Mouse (Mus musculus) liver, embryonic 11.5 days (tissue): Measurements from ENCODE around the gene Serf2. TPM values are rescaled to one million over a fixed set of nuclear protein-coding genes. Genes with fewer than 3 reads are reported as not detected.
A peak's percentile ranks its signal among the peaks of the same experiment; 100 is the strongest.
"Not testable (repeated sequence)": the region's sequence is repeated elsewhere in the genome, so short reads cannot be mapped to it uniquely, and the experiment has no call there.

Experiments
- ATAC-seq: fragments of 200-750 bp; cut with Nextera tagmentation; replicated peaks from 2 replicates; pipeline ENCODE4 v1.8.0; 2017; ENCODE audit warnings: moderate number of reproducible peaks, mild to moderate bottlenecking, moderate TSS enrichment, moderate library complexity; ENCODE audit not compliant: low FRiP score
- DNase-seq: peaks from one replicate; pipeline ENCODE4 v3.0.0-alpha.2; 2017; ENCODE audit warnings: low spot score
- H3K27ac ChIP-seq: fragments of 300-500 bp; sonication (generic); 2 replicates; pipeline ENCODE4 v1.5.1; 2014; ENCODE audit warnings: mild to moderate bottlenecking, low read depth, low read length, control low read depth
- H3K27me3 ChIP-seq: fragments of 300-500 bp; sonication (generic); replicated peaks from 2 replicates; pipeline ENCODE4 v1.6.1; 2014; ENCODE audit warnings: low read length, mixed read lengths; ENCODE audit not compliant: control insufficient read depth, insufficient read depth
- H3K36me3 ChIP-seq: fragments of 300-500 bp; sonication (generic); 2 replicates; pipeline ENCODE4 v1.6.1; 2014; ENCODE audit warnings: mild to moderate bottlenecking, low read length, moderate library complexity, mixed read lengths; ENCODE audit not compliant: control insufficient read depth, insufficient read depth
- H3K4me1 ChIP-seq: fragments of 300-500 bp; sonication (generic); replicated peaks from 2 replicates; pipeline ENCODE4 v1.6.1; 2014; ENCODE audit warnings: low read length, mixed read lengths; ENCODE audit not compliant: control insufficient read depth, insufficient read depth
- H3K4me2 ChIP-seq: fragments of 300-500 bp; sonication (generic); 2 replicates; pipeline ENCODE4 v1.6.1; 2014; ENCODE audit warnings: mild to moderate bottlenecking, control low read depth, moderate library complexity
- H3K4me3 ChIP-seq: fragments of 300-500 bp; sonication (generic); 2 replicates; pipeline ENCODE4 v1.5.1; 2014; ENCODE audit warnings: low read depth, low read length, control low read depth
- H3K9ac ChIP-seq: fragments of 300-500 bp; sonication (generic); 2 replicates; pipeline ENCODE4 v1.6.1; 2014; ENCODE audit warnings: low read depth, low read length, control low read depth
- H3K9me3 ChIP-seq: fragments of 300-500 bp; sonication (generic); 2 replicates; pipeline ENCODE4 v1.6.1; 2016; ENCODE audit warnings: low read length, inconsistent platforms, mixed read lengths; ENCODE audit not compliant: control insufficient read depth
- WGBS: fragments of 180-500 bp; shearing (Covaris S2); extraction: QIAGEN DNeasy Blood & Tissue Kit; methylation state at CpG from one replicate; pipeline ENCODE4 v1.1.7; 2014; 5-methylcytosine and 5-hydroxymethylcytosine counted together
- polyA plus RNA-seq: library from polyadenylated mRNA; unstranded; fragments of >200 nt; fragmentation: Nextera tagmentation; extraction: Ambion mirVana; gene quantifications from 2 replicates; pipeline ENCODE4 v1.2.1, GENCODE M21; 2014

Gene Serf2
- polyA plus RNA-seq, 1 experiment from 2014 or later, result 481 TPM

- DNase-seq (peak; percentile 71), ATAC-seq (peak; percentile 91)
- H3K4me2 ChIP-seq, result peak within 1 kb of the TSS; percentile 72
- H3K4me1 ChIP-seq, H3K9me3 ChIP-seq, H3K27me3 ChIP-seq, H3K36me3 ChIP-seq: not testable (repeated sequence)
- 4% methylated on average over 39 of the region's 41 CpGs for WGBS
- peak within 1 kb of the TSS; percentile 52 for H3K27ac ChIP-seq
- peak within 1 kb of the TSS; percentile 72 for H3K4me3 ChIP-seq
- peak within 1 kb of the TSS; percentile 71 for H3K9ac ChIP-seq
Measured at GRCm38 (mm10) chr2:121473301-121474179, 24.5 kb downstream of the Serf2 start, which contains the start of gene Mfap1b. Gene Mfap1b, minus strand, starts transcription at chr2:121474067.

DNA sequence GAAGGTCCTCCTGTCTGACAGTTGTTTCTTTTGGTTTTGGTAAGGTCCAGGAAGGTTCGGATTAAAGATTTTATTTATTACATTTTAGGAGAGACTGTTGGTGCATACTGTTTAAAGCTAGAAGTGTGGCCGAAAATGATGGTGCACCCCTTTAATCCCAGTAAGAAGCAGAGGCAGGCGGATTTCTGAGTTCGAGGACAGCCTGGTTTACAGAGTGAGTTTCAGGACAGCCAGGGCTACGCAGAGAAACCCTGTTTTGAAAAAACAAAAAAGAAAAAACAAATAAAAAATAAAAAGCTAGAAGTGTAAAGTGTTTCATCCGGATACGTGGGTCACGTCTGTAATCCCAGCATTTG, 25.2 kb downstream of the Serf2 start:
- H3K4me3 ChIP-seq, result peak overlapping the region; percentile 72
- H3K9me3 ChIP-seq, result no peaks in the 10 kb centered on the region
- DNase-seq (no peak), ATAC-seq (peak; percentile 49)
- H3K36me3 ChIP-seq, result no peaks in the 10 kb centered on the region
- peak overlapping the region; percentile 52 for H3K27ac ChIP-seq
- H3K4me2 ChIP-seq, result peak overlapping the region; percentile 72
- H3K27me3 ChIP-seq, result no peaks in the 10 kb centered on the region
- peak overlapping the region; percentile 71 for H3K9ac ChIP-seq
- no peaks in the 10 kb centered on the region for H3K4me1 ChIP-seq
- 23% methylated on average over 8 of the region's 8 CpGs for WGBS

DNA sequence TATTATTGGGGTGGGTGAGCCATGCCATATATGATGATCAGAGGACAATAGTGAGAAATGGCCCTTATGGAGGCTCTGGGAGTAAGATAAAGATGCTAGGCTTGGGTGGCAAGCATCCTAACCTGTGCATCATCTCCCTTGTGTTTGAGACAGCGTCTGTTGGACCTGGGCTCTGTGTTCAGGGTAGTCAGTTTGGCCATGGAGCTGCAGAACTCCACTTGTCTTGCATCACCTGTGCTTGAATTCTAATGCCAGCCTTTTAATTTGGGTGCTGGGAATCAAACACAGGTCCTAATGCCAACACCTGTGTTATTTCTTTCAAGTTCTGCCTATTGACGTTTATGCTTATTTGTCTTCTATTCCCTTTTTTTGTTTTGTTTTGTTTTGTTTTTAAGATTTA, 26.3 kb downstream of the Serf2 start:
- not testable (repeated sequence) for ATAC-seq
- 96% methylated on average over 2 of the region's 2 CpGs for WGBS

DNA sequence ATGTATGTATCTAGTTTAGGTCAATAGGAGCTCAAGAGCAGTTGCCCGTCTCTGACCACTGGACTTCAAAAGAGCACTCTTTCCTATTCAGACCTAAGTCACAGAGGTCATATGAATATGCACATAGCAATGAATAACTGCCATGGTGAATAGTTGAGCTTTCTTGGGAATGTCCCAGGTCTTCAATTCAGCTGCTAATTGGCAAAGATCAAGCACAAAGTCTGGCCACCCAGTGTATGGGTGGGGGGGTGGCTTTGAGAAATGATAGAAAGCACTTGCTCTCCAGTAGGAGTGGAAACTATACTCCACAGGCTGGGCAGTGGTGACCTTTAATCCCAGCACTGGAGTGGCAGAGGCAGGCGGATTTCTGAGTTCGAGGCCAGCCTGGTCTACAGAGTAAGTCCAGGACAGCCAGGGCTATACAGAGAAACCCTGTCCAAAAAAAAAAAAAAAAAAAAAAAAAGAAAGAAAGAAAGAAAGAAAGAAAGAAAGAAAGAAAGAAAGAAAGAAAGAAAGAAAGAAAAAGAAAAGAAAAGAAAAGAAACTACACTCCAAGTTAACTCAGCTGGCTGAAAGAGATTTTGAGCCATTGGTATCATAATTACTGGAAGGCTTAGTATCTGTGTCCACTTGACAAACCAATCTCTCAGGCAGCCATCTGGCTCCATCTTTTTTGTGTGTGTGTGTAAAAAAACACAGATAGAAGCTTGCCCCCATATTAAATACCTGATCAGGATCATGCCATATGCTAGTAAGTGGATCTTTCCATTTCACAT, 28.7 kb downstream of the Serf2 start:
- DNase-seq (no peak), ATAC-seq (no peak)
- H3K27me3 ChIP-seq, result no peaks in the 10 kb centered on the region
- no peak overlapping the region for H3K4me2 ChIP-seq
- H3K27ac ChIP-seq, result no peak overlapping the region
- H3K4me1 ChIP-seq, result no peaks in the 10 kb centered on the region
- no peaks in the 10 kb centered on the region for H3K36me3 ChIP-seq
- 82% methylated on average over 3 of the region's 3 CpGs for WGBS
- no peak overlapping the region for H3K9ac ChIP-seq
- H3K9me3 ChIP-seq, result no peaks in the 10 kb centered on the region
- H3K4me3 ChIP-seq, result no peak overlapping the region

More for the DNA sequence above, 26.3 kb downstream of the Serf2 start:
- not testable (repeated sequence) for H3K4me1 ChIP-seq, H3K36me3 ChIP-seq, H3K4me3 ChIP-seq, H3K27me3 ChIP-seq, H3K27ac ChIP-seq, DNase-seq, H3K9ac ChIP-seq, H3K4me2 ChIP-seq, H3K9me3 ChIP-seq

- DNase-seq (no peak), ATAC-seq (no peak; the same call in 1 of the 2 replicates)
- Histone ChIP-seq H3K27me3 (no peaks in the 10 kb centered on the region), H3K9ac (no peak overlapping the region), H3K9me3 (no peaks in the 10 kb centered on the region), H3K27ac (no peak overlapping the region), H3K4me3 (no peak overlapping the region), H3K4me1 (no peaks in the 10 kb centered on the region), H3K36me3 (no peaks in the 10 kb centered on the region), H3K4me2 (no peak overlapping the region)
- 48% methylated on average over 3 of the region's 3 CpGs for WGBS
Measured at GRCm38 (mm10) chr2:121480498-121480897, 31.5 kb downstream of the Serf2 start.

GRCm38 (mm10) chr2:121480916-121481315, 31.9 kb downstream of the Serf2 start:
- not testable (repeated sequence) for H3K27me3 ChIP-seq, H3K9me3 ChIP-seq, H3K4me1 ChIP-seq, H3K4me3 ChIP-seq, H3K9ac ChIP-seq, H3K27ac ChIP-seq, H3K36me3 ChIP-seq, DNase-seq, H3K4me2 ChIP-seq, ATAC-seq
- 83% methylated on average over 13 of the region's 13 CpGs for WGBS

GRCm38 (mm10) chr2:121483576-121483975, 34.6 kb downstream of the Serf2 start:
- Histone ChIP-seq H3K27ac (no peak overlapping the region), H3K4me2 (no peak overlapping the region), H3K27me3 (no peaks in the 10 kb centered on the region), H3K4me3 (no peak overlapping the region), H3K9ac (no peak overlapping the region), H3K4me1 (no peaks in the 10 kb centered on the region), H3K9me3 (no peaks in the 10 kb centered on the region), H3K36me3 (no peaks in the 10 kb centered on the region)
- ATAC-seq, result no peak
- DNase-seq, result no peak
- 76% methylated on average over 8 of the region's 8 CpGs for WGBS

DNA sequence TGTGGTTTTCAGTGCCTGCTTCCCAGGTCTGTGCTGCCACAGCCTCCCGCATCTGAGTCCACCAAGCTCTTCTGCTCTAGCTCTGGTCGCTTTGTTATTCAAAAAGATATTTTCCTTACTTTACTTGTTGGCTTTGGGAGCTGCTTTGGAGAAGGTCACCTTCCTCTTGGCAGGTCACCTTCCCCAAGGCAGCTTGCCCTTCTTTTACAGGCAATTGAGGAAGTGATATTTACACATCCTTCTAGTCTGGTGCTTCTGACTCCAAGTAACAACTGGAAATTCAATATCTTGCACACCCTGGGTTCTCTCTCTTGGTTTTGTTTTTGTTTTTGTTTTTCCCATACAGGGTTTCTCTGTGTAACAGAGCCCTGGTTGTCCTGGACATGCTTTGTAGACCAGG, 35.4 kb downstream of the Serf2 start:
- ATAC-seq, H3K4me1 ChIP-seq, H3K4me2 ChIP-seq, H3K9ac ChIP-seq, DNase-seq, H3K27me3 ChIP-seq, H3K27ac ChIP-seq, H3K4me3 ChIP-seq, H3K9me3 ChIP-seq, H3K36me3 ChIP-seq: not testable (repeated sequence)
- WGBS, result 80% methylated on average over 1 of the region's 2 CpGs
